Mouse (Mus musculus) olfactory bulb, adult 2 months (tissue): Measurements from ENCODE around the gene Glt6d1.

Experiments
- CTCF ChIP-seq: fragments of 200-500 bp; IDR thresholded peaks from 2 replicates; pipeline ENCODE4 v1.5.1; 2012; ENCODE audit warnings: low read depth, mild to moderate bottlenecking, low read length, moderate library complexity; ENCODE audit not compliant: insufficient read depth
- POLR2A ChIP-seq: fragments of 200-500 bp; IDR thresholded peaks from 2 replicates; pipeline ENCODE4 v1.6.1; 2012; ENCODE audit warnings: mild to moderate bottlenecking, low read depth, low read length, moderate library complexity; ENCODE audit not compliant: insufficient read depth

DNA sequence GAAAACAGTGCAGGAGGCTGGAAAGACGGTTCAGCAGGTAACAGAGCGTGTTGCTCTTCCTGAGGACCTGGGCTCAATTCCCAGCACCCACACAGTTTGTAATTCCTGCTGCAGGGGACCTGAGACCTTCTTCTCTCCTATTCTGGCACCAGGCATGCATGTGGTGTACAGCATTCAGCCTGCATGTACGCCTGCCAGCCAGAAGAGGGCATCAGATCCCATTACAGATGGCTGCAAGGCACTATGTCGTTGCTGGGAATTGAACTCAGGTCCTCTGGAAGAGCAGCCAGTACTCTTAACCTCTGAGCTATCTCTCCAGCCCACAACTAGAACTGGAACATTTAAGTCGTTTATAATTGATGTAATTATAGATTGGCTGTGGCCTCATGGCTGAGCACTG is 2.3 kb downstream of the Glt6d1 start:
- TF ChIP-seq CTCF (no peak), POLR2A (no peak)
